Mouse (Mus musculus) liver, embryonic 13.5 days (tissue): ENCODE measurements at regions not wholly inside any gene's neighbourhood (a gene's known extent, or its start where the extent isn't known, plus 50 kb on each side); places are given as distances from the start of the nearest gene placed in this dataset.

Source experiments
- ATAC-seq: fragments of 200-750 bp; cut with Nextera tagmentation; 2 replicates; pipeline ENCODE4 v1.8.0; 2017; ENCODE audit warnings: low read depth, mild to moderate bottlenecking, moderate number of reproducible peaks, moderate library complexity
- DNase-seq: peaks from one replicate; pipeline ENCODE4 v3.0.0; 2022
- H3K27ac ChIP-seq: fragments of 300-500 bp; sonication (generic); 2 replicates; pipeline ENCODE4 v1.5.1; 2015; ENCODE audit warnings: moderate library complexity, mild to moderate bottlenecking, inconsistent platforms
- H3K27me3 ChIP-seq: fragments of 300-500 bp; sonication (generic); 2 replicates; pipeline ENCODE4 v1.6.1; 2015; ENCODE audit warnings: mild to moderate bottlenecking, inconsistent platforms
- H3K36me3 ChIP-seq: fragments of 300-500 bp; sonication (generic); 2 replicates; pipeline ENCODE4 v1.6.1; 2015; ENCODE audit warnings: mild to moderate bottlenecking, inconsistent platforms
- H3K4me1 ChIP-seq: fragments of 300-500 bp; sonication (generic); replicated peaks from 2 replicates; pipeline ENCODE4 v1.6.1; 2015; ENCODE audit warnings: inconsistent platforms
- H3K4me2 ChIP-seq: fragments of 300-500 bp; sonication (generic); 2 replicates; pipeline ENCODE4 v1.6.1; 2015; ENCODE audit warnings: inconsistent platforms, mild to moderate bottlenecking, moderate library complexity
- H3K4me3 ChIP-seq: fragments of 300-500 bp; sonication (generic); replicated peaks from 2 replicates; pipeline ENCODE4 v1.5.1; 2015; ENCODE audit warnings: mild to moderate bottlenecking, inconsistent platforms
- H3K9ac ChIP-seq: fragments of 300-500 bp; sonication (generic); 2 replicates; pipeline ENCODE4 v1.6.1; 2015; ENCODE audit warnings: mild to moderate bottlenecking, inconsistent platforms
- H3K9me3 ChIP-seq: fragments of 300-500 bp; sonication (generic); replicated peaks from 2 replicates; pipeline ENCODE4 v1.6.1; 2016; ENCODE audit warnings: inconsistent platforms
- WGBS: fragments of 180-500 bp; shearing (Covaris S2); methylation state at CpG from one replicate; pipeline ENCODE4 v1.1.7; 2015; ENCODE audit not compliant: insufficient replicate concordance; 5-methylcytosine and 5-hydroxymethylcytosine counted together

- H3K4me2 ChIP-seq: no peak overlapping the region
- no peaks in the 10 kb centered on the region for H3K9me3 ChIP-seq
- no peaks in the 10 kb centered on the region for H3K36me3 ChIP-seq
- DNase-seq: no peak
- no peak overlapping the region for H3K27ac ChIP-seq
- no peak overlapping the region for H3K4me3 ChIP-seq
- no peaks in the 10 kb centered on the region for H3K4me1 ChIP-seq
- H3K27me3 ChIP-seq: no peaks in the 10 kb centered on the region
- WGBS: 52% methylated on average over 6 of the region's 6 CpGs
- no peak overlapping the region for H3K9ac ChIP-seq
- ATAC-seq: no peak
Measured at GRCm38 (mm10) chr3:35400213-35400612, 353.7 kb upstream of the Atp11b start.

GRCm38 (mm10) chr3:35402666-35403065 is 351.2 kb upstream of the Atp11b start:
- Histone ChIP-seq H3K27ac (no peak overlapping the region), H3K4me1 (no peaks in the 10 kb centered on the region), H3K27me3 (no peaks in the 10 kb centered on the region), H3K36me3 (no peaks in the 10 kb centered on the region), H3K9me3 (no peaks in the 10 kb centered on the region), H3K4me3 (no peak overlapping the region), H3K9ac (no peak overlapping the region), H3K4me2 (no peak overlapping the region)
- ATAC-seq: no peak
- 75% methylated on average over 10 of the region's 10 CpGs for WGBS
- DNase-seq: no peak

- Histone ChIP-seq H3K4me2 (no peak overlapping the region), H3K27ac (no peak overlapping the region), H3K36me3 (no peaks in the 10 kb centered on the region), H3K9me3 (no peaks in the 10 kb centered on the region), H3K27me3 (no peaks in the 10 kb centered on the region), H3K4me3 (no peak overlapping the region), H3K9ac (no peak overlapping the region), H3K4me1 (no peaks in the 10 kb centered on the region)
- ATAC-seq (no peak), DNase-seq (no peak)
- WGBS: 71% methylated on average over 5 of the region's 5 CpGs
Measured at GRCm38 (mm10) chr3:35403952-35404351, 350.0 kb upstream of the Atp11b start.

GRCm38 (mm10) chr3:35404492-35405390 is 349.2 kb upstream of the Atp11b start:
- no peak overlapping the region for H3K27ac ChIP-seq
- no peaks in the 10 kb centered on the region for H3K36me3 ChIP-seq
- no peak for DNase-seq
- no peaks in the 10 kb centered on the region for H3K9me3 ChIP-seq
- H3K4me3 ChIP-seq: no peak overlapping the region
- H3K4me1 ChIP-seq: no peaks in the 10 kb centered on the region
- no peak overlapping the region for H3K9ac ChIP-seq
- 30% methylated on average over 10 of the region's 10 CpGs for WGBS
- H3K4me2 ChIP-seq: no peak overlapping the region
- no peaks in the 10 kb centered on the region for H3K27me3 ChIP-seq
- no peak for ATAC-seq

GRCm38 (mm10) chr3:35405621-35406079 is 348.3 kb upstream of the Atp11b start:
- WGBS: 65% methylated on average over 14 of the region's 14 CpGs
- DNase-seq: no peak
- Histone ChIP-seq H3K4me3 (no peak overlapping the region), H3K4me1 (no peaks in the 10 kb centered on the region), H3K9me3 (no peaks in the 10 kb centered on the region), H3K27ac (no peak overlapping the region), H3K9ac (no peak overlapping the region), H3K36me3 (no peaks in the 10 kb centered on the region), H3K27me3 (no peaks in the 10 kb centered on the region), H3K4me2 (no peak overlapping the region)
- no peak for ATAC-seq

- no peaks in the 10 kb centered on the region for H3K36me3 ChIP-seq
- WGBS: 86% methylated on average over 1 of the region's 1 CpGs
- no peaks in the 10 kb centered on the region for H3K9me3 ChIP-seq
- no peaks in the 10 kb centered on the region for H3K27me3 ChIP-seq
- H3K4me3 ChIP-seq: no peak overlapping the region
- H3K4me1 ChIP-seq: no peaks in the 10 kb centered on the region
- no peak overlapping the region for H3K27ac ChIP-seq
- ATAC-seq (no peak), DNase-seq (no peak)
- no peak overlapping the region for H3K4me2 ChIP-seq
- no peak overlapping the region for H3K9ac ChIP-seq
Measured at GRCm38 (mm10) chr3:35437687-35438086, 316.2 kb upstream of the Atp11b start.

- no peaks in the 10 kb centered on the region for H3K4me1 ChIP-seq
- no peak overlapping the region for H3K9ac ChIP-seq
- no peaks in the 10 kb centered on the region for H3K27me3 ChIP-seq
- DNase-seq (no peak), ATAC-seq (no peak)
- H3K9me3 ChIP-seq: no peaks in the 10 kb centered on the region
- no peak overlapping the region for H3K27ac ChIP-seq
- WGBS: 46% methylated on average over 4 of the region's 4 CpGs
- H3K4me3 ChIP-seq: no peak overlapping the region
- no peak overlapping the region for H3K4me2 ChIP-seq
- no peaks in the 10 kb centered on the region for H3K36me3 ChIP-seq
Measured at GRCm38 (mm10) chr3:35462858-35463257, 291.0 kb upstream of the Atp11b start.

GRCm38 (mm10) chr3:35464212-35464911 is 289.5 kb upstream of the Atp11b start:
- Histone ChIP-seq H3K9ac (no peak overlapping the region), H3K27ac (no peak overlapping the region), H3K4me2 (no peak overlapping the region), H3K27me3 (no peaks in the 10 kb centered on the region), H3K36me3 (no peaks in the 10 kb centered on the region), H3K4me1 (no peaks in the 10 kb centered on the region), H3K4me3 (no peak overlapping the region), H3K9me3 (no peaks in the 10 kb centered on the region)
- no peak for DNase-seq
- 67% methylated on average over 11 of the region's 11 CpGs for WGBS
- no peak for ATAC-seq

- 53% methylated on average over 3 of the region's 3 CpGs for WGBS
- H3K9ac ChIP-seq: no peak overlapping the region
- no peaks in the 10 kb centered on the region for H3K27me3 ChIP-seq
- H3K36me3 ChIP-seq: no peaks in the 10 kb centered on the region
- ATAC-seq: no peak
- no peak for DNase-seq
- H3K4me1 ChIP-seq: no peaks in the 10 kb centered on the region
- no peak overlapping the region for H3K27ac ChIP-seq
- no peak overlapping the region for H3K4me3 ChIP-seq
- H3K4me2 ChIP-seq: no peak overlapping the region
- no peaks in the 10 kb centered on the region for H3K9me3 ChIP-seq
Measured at GRCm38 (mm10) chr3:35465956-35466355, 287.9 kb upstream of the Atp11b start.

GRCm38 (mm10) chr3:35473351-35473750 is 280.6 kb upstream of the Atp11b start:
- ATAC-seq (no peak), DNase-seq (no peak)
- no peak overlapping the region for H3K4me2 ChIP-seq
- no peak overlapping the region for H3K4me3 ChIP-seq
- no peak overlapping the region for H3K27ac ChIP-seq
- no peaks in the 10 kb centered on the region for H3K4me1 ChIP-seq
- no peaks in the 10 kb centered on the region for H3K9me3 ChIP-seq
- WGBS: 82% methylated on average over 7 of the region's 7 CpGs
- H3K36me3 ChIP-seq: no peaks in the 10 kb centered on the region
- no peaks in the 10 kb centered on the region for H3K27me3 ChIP-seq
- no peak overlapping the region for H3K9ac ChIP-seq

- H3K4me2 ChIP-seq: no peak overlapping the region
- no peaks in the 10 kb centered on the region for H3K4me1 ChIP-seq
- DNase-seq: no peak
- H3K9ac ChIP-seq: no peak overlapping the region
- no peaks in the 10 kb centered on the region for H3K9me3 ChIP-seq
- no peaks in the 10 kb centered on the region for H3K36me3 ChIP-seq
- no peaks in the 10 kb centered on the region for H3K27me3 ChIP-seq
- WGBS: 43% methylated on average over 6 of the region's 6 CpGs
- H3K4me3 ChIP-seq: no peak overlapping the region
- no peak overlapping the region for H3K27ac ChIP-seq
- ATAC-seq: no peak
Measured at GRCm38 (mm10) chr3:35474361-35474760, 279.5 kb upstream of the Atp11b start.
